Comparison of ENCODE assay signal across 8 mouse cellular contexts in the genomic region with DNA sequence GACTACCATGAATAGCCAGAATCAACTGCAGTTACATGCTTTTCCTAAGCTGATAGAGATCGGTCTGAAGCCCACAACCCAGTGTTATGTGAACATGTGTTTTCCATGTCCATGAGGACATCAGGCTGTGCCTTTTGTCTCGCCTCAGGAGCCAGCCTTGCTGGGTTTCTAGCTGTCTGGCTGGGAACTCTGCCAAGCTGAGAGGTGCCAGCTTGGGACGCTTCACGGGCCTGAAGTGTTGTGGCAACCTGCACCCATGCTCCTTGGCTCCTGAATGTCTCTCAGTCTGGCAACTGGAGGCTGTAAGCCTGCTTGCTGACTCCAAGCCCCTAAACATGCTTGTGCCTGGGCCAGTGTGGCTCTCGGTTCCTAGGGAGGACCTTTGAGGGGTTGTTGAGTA. TPM values are rescaled to one million over a fixed set of nuclear protein-coding genes. Genes with fewer than 3 reads are reported as not detected.
DNase-seq lines count a peak whose midpoint lies in the region; ATAC-seq lines count a peak whose summit lies in the region.

No protein-coding gene starts in this region.

- DNase-seq in hindbrain, embryonic 14.5 days (ENCODE audit: low spot score) = peak; percentile 53
- no peak for DNase-seq in hindbrain, embryonic 11.5 days (ENCODE audit: low spot score)
- DNase-seq in testis, postnatal 10 days (ENCODE audit: low spot score) = peak; percentile 49
- no peak for DNase-seq in testis, postnatal 14 days (ENCODE audit: low spot score)
- peak; percentile 26 to 46 for DNase-seq in gastrocnemius, postnatal 36 days
- no peak for DNase-seq in B cell, adult 2 months
- DNase-seq in liver, embryonic 11.5 days (ENCODE audit: low spot score) = no peak

- no peaks in the 10 kb centered on the region for H3K36me3 ChIP-seq in hindbrain, embryonic 14.5 days (replicated peaks; ENCODE audit: control insufficient read depth, insufficient read depth)
- no peaks in the 10 kb centered on the region for H3K36me3 ChIP-seq in hindbrain, embryonic 11.5 days (ENCODE audit: control insufficient read depth, insufficient read depth, low read length)
- no peaks in the 10 kb centered on the region for H3K36me3 ChIP-seq in liver, embryonic 11.5 days (ENCODE audit: control insufficient read depth, insufficient read depth, low read length)

- 63% methylated on average over 5 of the region's 5 CpGs for WGBS in hindbrain, embryonic 14.5 days
- 87% methylated on average over 5 of the region's 5 CpGs for WGBS in hindbrain, embryonic 11.5 days
- WGBS in liver, embryonic 11.5 days = 86% methylated on average over 5 of the region's 5 CpGs

- H3K9me3 ChIP-seq in hindbrain, embryonic 14.5 days (ENCODE audit: control insufficient read depth, low read length) = no peaks in the 10 kb centered on the region
- no peaks in the 10 kb centered on the region for H3K9me3 ChIP-seq in hindbrain, embryonic 11.5 days (ENCODE audit: control insufficient read depth, low read length)
- H3K9me3 ChIP-seq in liver, embryonic 11.5 days (ENCODE audit: control insufficient read depth, low read length) = no peaks in the 10 kb centered on the region

- H3K27me3 ChIP-seq in hindbrain, embryonic 14.5 days (ENCODE audit: control insufficient read depth, insufficient read depth, low read length) = no peaks in the 10 kb centered on the region
- no peaks in the 10 kb centered on the region for H3K27me3 ChIP-seq in hindbrain, embryonic 11.5 days (ENCODE audit: control insufficient read depth, insufficient read depth, low read length)
- no peaks in the 10 kb centered on the region for H3K27me3 ChIP-seq in liver, embryonic 11.5 days (replicated peaks; ENCODE audit: control insufficient read depth, insufficient read depth, low read length)

- intact Hi-C loops in gastrocnemius, postnatal 36 days (cut with DNase I) = no loop called here

- H3K4me2 ChIP-seq in hindbrain, embryonic 14.5 days (replicated peaks) = no peak overlapping the region
- no peak overlapping the region for H3K4me2 ChIP-seq in hindbrain, embryonic 11.5 days (replicated peaks; ENCODE audit: low read depth, low read length)
- H3K4me2 ChIP-seq in liver, embryonic 11.5 days = no peak overlapping the region

- no peak overlapping the region for H3K4me3 ChIP-seq in hindbrain, embryonic 14.5 days (replicated peaks; ENCODE audit: low read length)
- no peak overlapping the region for H3K4me3 ChIP-seq in hindbrain, embryonic 11.5 days (ENCODE audit: low read depth, low read length)
- H3K4me3 ChIP-seq in liver, embryonic 11.5 days (ENCODE audit: low read depth, low read length) = no peak overlapping the region

- no peak overlapping the region for H3K27ac ChIP-seq in hindbrain, embryonic 14.5 days
- no peak overlapping the region for H3K27ac ChIP-seq in hindbrain, embryonic 11.5 days (ENCODE audit: low read depth, low read length)
- H3K27ac ChIP-seq in liver, embryonic 11.5 days (ENCODE audit: low read depth, low read length) = no peak overlapping the region

- ATAC-seq in hindbrain, embryonic 14.5 days (ENCODE audit: low FRiP score) = peak; percentile 49
- ATAC-seq in hindbrain, embryonic 11.5 days (ENCODE audit: low FRiP score) = no peak
- ATAC-seq in erythroid progenitor cell, adult 5-6 weeks (replicated peaks; ENCODE audit: low FRiP score, poor library complexity, severe bottlenecking) = no peak
- no peak for ATAC-seq in liver, embryonic 11.5 days (replicated peaks; ENCODE audit: low FRiP score)

- no peak overlapping the region for H3K9ac ChIP-seq in hindbrain, embryonic 14.5 days
- H3K9ac ChIP-seq in hindbrain, embryonic 11.5 days (ENCODE audit: low read depth, low read length) = no peak overlapping the region
- no peak overlapping the region for H3K9ac ChIP-seq in liver, embryonic 11.5 days (ENCODE audit: low read depth, low read length)

- no peaks in the 10 kb centered on the region for H3K4me1 ChIP-seq in hindbrain, embryonic 14.5 days (replicated peaks; ENCODE audit: control insufficient read depth, insufficient read depth, low read length)
- H3K4me1 ChIP-seq in hindbrain, embryonic 11.5 days (replicated peaks; ENCODE audit: control insufficient read depth, insufficient read depth, low read length) = no peaks in the 10 kb centered on the region
- H3K4me1 ChIP-seq in liver, embryonic 11.5 days (replicated peaks; ENCODE audit: control insufficient read depth, insufficient read depth, low read length) = no peaks in the 10 kb centered on the region

RNA-seq across cellular contexts. Expression of a gene that starts 21.6 kb away (rescaled TPM):
- 14.5 and 16.3 TPM in 2 replicates for polyA plus RNA-seq in hindbrain, embryonic 14.5 days (2014; fragmentation: Nextera tagmentation; extraction: Ambion mirVana)
- 21.9 and 26.1 TPM in 2 replicates for polyA plus RNA-seq in hindbrain, embryonic 11.5 days (2014; fragmentation: Nextera tagmentation; extraction: Ambion mirVana)
- 1 to 10 TPM; 3.2 to 4.8 TPM for total RNA-seq in gastrocnemius, postnatal 36 days (2021)
- total RNA-seq in erythroid progenitor cell, adult 5-6 weeks (2015; ENCODE audit: low replicate concordance) = 17.3 TPM in 1 of 2 replicates, not detected in the other
- not detected in 2 replicates for total RNA-seq in erythroid progenitor cell, adult 5-6 weeks (2017; ENCODE audit: low replicate concordance)
- polyA plus RNA-seq in liver, embryonic 11.5 days (2014; fragmentation: Nextera tagmentation; extraction: Ambion mirVana) = 23.5 and 24.3 TPM in 2 replicates

RNA-seq across cellular contexts. Expression of a gene that starts 21.7 kb away (rescaled TPM):
- polyA plus RNA-seq in hindbrain, embryonic 14.5 days (2014; fragmentation: Nextera tagmentation; extraction: Ambion mirVana) = 1,408 and 1,660 TPM in 2 replicates
- polyA plus RNA-seq in hindbrain, embryonic 11.5 days (2014; fragmentation: Nextera tagmentation; extraction: Ambion mirVana) = 642 and 669 TPM in 2 replicates
- total RNA-seq in gastrocnemius, postnatal 36 days (2021) = 100 to 1,000 TPM; 143 to 145 TPM
- 40.7 and 50.5 TPM in 2 replicates for total RNA-seq in erythroid progenitor cell, adult 5-6 weeks (2015; ENCODE audit: low replicate concordance)
- total RNA-seq in erythroid progenitor cell, adult 5-6 weeks (2017; ENCODE audit: low replicate concordance) = 28.7 and 46.7 TPM in 2 replicates
- polyA plus RNA-seq in liver, embryonic 11.5 days (2014; fragmentation: Nextera tagmentation; extraction: Ambion mirVana) = 541 and 569 TPM in 2 replicates

Comparison
In these comparisons a context has a peak if more than half of its experiments do, and no peak if none do; other contexts are left out.
1. DNase-seq: peak in hindbrain, embryonic 14.5 days (single experiment), testis, postnatal 10 days (single experiment) and gastrocnemius, postnatal 36 days (2 of 2); none in hindbrain, embryonic 11.5 days (single experiment), testis, postnatal 14 days (single experiment), B cell, adult 2 months (0 of 2) and liver, embryonic 11.5 days (single experiment).